Mouse (Mus musculus) adrenal gland, postnatal 4 days (tissue): ENCODE results near the gene Wfikkn1. TPM values are rescaled to one million over a fixed set of nuclear protein-coding genes. Genes with fewer than 3 reads are reported as not detected.

ENCODE experiments used
- microRNA-seq: library from miRNA; unstranded; fragments of <30 nt; microRNA quantifications from one replicate; pipeline ENCODE4 v1.2.0, GENCODE M21; 2021
- total RNA-seq, 2 experiments: library from RNA; stranded (reverse); gene quantifications; 2 replicates each; pipeline ENCODE4 v1.2.3; 2021

Wfikkn1 gene
- total RNA-seq, 2 experiments from 2014 or later, result 5.1 to 5.2 TPM

Small RNA genes lying within 50 kb of the gene (microRNA-seq; reads per million reads assigned to microRNA genes)
- gene Mir3082, result 1.1 reads per million

Other genes starting within 250 kb of the Wfikkn1 start
- gene Gng13, start 163.7 kb downstream of the Wfikkn1 start, total RNA-seq, result 1 to 10 TPM in 1 of 2 experiments, not detected in 1; 1.8 TPM
- gene Chtf18, start 153.4 kb downstream of the Wfikkn1 start, total RNA-seq, result 10 to 100 TPM; 16.2 to 17.7 TPM
- gene Rpusd1, start 153.2 kb downstream of the Wfikkn1 start, total RNA-seq, result 10 to 100 TPM; 16.6 to 18.2 TPM
- not detected for gene Mslnl, start 144.8 kb downstream of the Wfikkn1 start, total RNA-seq
- 10 to 100 TPM; 16.3 to 19.1 TPM for gene Msln, start 126.5 kb downstream of the Wfikkn1 start, total RNA-seq
- 10 to 100 TPM; 39.5 to 40.8 TPM for gene Narfl, start 107.1 kb downstream of the Wfikkn1 start, total RNA-seq
- 10 to 100 TPM; 51.4 to 53.4 TPM for gene Haghl, start 95.2 kb downstream of the Wfikkn1 start, total RNA-seq
- gene Ccdc78, start 94.3 kb downstream of the Wfikkn1 start, total RNA-seq, result under 1 TPM in 1 of 2 experiments, not detected in 1; 0.22 TPM
- 10 to 100 TPM; 89.1 to 93.5 TPM for gene Fam173a, start 88.0 kb downstream of the Wfikkn1 start, total RNA-seq
- not detected for gene AC134908.4, start 85.2 kb downstream of the Wfikkn1 start, total RNA-seq
- 10 to 100 TPM; 71.1 to 74.5 TPM for gene Metrn, start 83.7 kb downstream of the Wfikkn1 start, total RNA-seq
- 10 to 100 TPM; 24.8 to 26.9 TPM for gene Fbxl16, start 71.8 kb downstream of the Wfikkn1 start, total RNA-seq
- gene Wdr24, start 57.2 kb downstream of the Wfikkn1 start, total RNA-seq, result 10 to 100 TPM; 27.8 to 31.0 TPM
- 10 to 100 TPM; 72.9 to 81.8 TPM for gene Jmjd8, start 52.0 kb downstream of the Wfikkn1 start, total RNA-seq
- gene Stub1, start 47.5 kb downstream of the Wfikkn1 start, total RNA-seq, result 100 to 1,000 TPM; 210 to 213 TPM
- 10 to 100 TPM; 19.3 to 21.4 TPM for gene Rhbdl1, start 43.6 kb downstream of the Wfikkn1 start, total RNA-seq
- gene Gm20683, start 39.1 kb downstream of the Wfikkn1 start, total RNA-seq, result 10 to 100 TPM; 13.2 to 15.5 TPM
- 10 to 100 TPM; 89.6 to 95.0 TPM for gene Rhot2, start 36.0 kb downstream of the Wfikkn1 start, total RNA-seq
- gene Wdr90, start 19.4 kb downstream of the Wfikkn1 start, total RNA-seq, result 10 to 100 TPM; 53.1 to 58.9 TPM
- gene Mcrip2, start 12.1 kb downstream of the Wfikkn1 start, total RNA-seq, result 100 to 1,000 TPM; 193 to 209 TPM
- gene Mettl26, start 5.8 kb downstream of the Wfikkn1 start, total RNA-seq, result 10 to 100 TPM; 80.4 to 81.3 TPM
- 10 to 100 TPM; 36.4 to 38.1 TPM for gene Rab40c, start 38.9 kb upstream of the Wfikkn1 start, total RNA-seq
- 100 to 1,000 TPM in 1 of 2 experiments, 10 to 100 TPM in 1; 97.7 to 115 TPM for gene Pigq, start 64.1 kb upstream of the Wfikkn1 start, total RNA-seq
- gene Nhlrc4, start 64.1 kb upstream of the Wfikkn1 start, total RNA-seq, result 1 to 10 TPM in 1 of 2 experiments, under 1 TPM in 1; 0.54 to 1.5 TPM
- gene A930017K11Rik, start 71.7 kb upstream of the Wfikkn1 start, total RNA-seq, result 1 to 10 TPM in 1 of 2 experiments, not detected in 1; 1.1 TPM
- gene Capn15, start 104.9 kb upstream of the Wfikkn1 start, total RNA-seq, result 10 to 100 TPM; 24.0 to 24.2 TPM
- gene Rab11fip3, start 188.7 kb upstream of the Wfikkn1 start, total RNA-seq, result 10 to 100 TPM; 17.8 to 28.5 TPM
- gene Decr2, start 209.5 kb upstream of the Wfikkn1 start, total RNA-seq, result 10 to 100 TPM; 22.7 to 33.3 TPM
- gene Nme4, start 214.7 kb upstream of the Wfikkn1 start, total RNA-seq, result 10 to 100 TPM; 13.4 to 14.7 TPM
- 10 to 100 TPM in 1 of 2 experiments, 1 to 10 TPM in 1; 7.4 to 12.2 TPM for gene Tmem8, start 232.4 kb upstream of the Wfikkn1 start, total RNA-seq
- 10 to 100 TPM; 78.4 to 91.8 TPM for gene Mrpl28, start 242.6 kb upstream of the Wfikkn1 start, total RNA-seq